Mouse (Mus musculus) thymus, adult 2 months (tissue): Measurements from ENCODE around the gene Sox6. TPM values are rescaled to one million over a fixed set of nuclear protein-coding genes. Genes with fewer than 3 reads are reported as not detected.
"Not testable (repeated sequence)": the region's sequence is repeated elsewhere in the genome, so short reads cannot be mapped to it uniquely, and the experiment has no call there.

Experiments
- DNase-seq: peaks from one replicate; pipeline ENCODE4 v3.0.0; 2021
- H3K27ac ChIP-seq: fragments of 200-500 bp; 2 replicates; pipeline ENCODE4 v1.5.1; 2012; ENCODE audit warnings: low read length, control low read depth; ENCODE audit not compliant: control insufficient read depth, insufficient read depth
- H3K27me3 ChIP-seq: fragments of 200-500 bp; 2 replicates; pipeline ENCODE4 v1.6.1; 2012; ENCODE audit warnings: mild to moderate bottlenecking, low read length, moderate library complexity, mixed read lengths; ENCODE audit not compliant: control insufficient read depth, insufficient read depth
- H3K36me3 ChIP-seq: fragments of 200-500 bp; 2 replicates; pipeline ENCODE4 v1.6.1; 2012; ENCODE audit warnings: mild to moderate bottlenecking, low read length, moderate library complexity; ENCODE audit not compliant: control insufficient read depth, insufficient read depth
- H3K4me1 ChIP-seq: fragments of 200-500 bp; replicated peaks from 2 replicates; pipeline ENCODE4 v1.6.1; 2012; ENCODE audit warnings: low read length; ENCODE audit not compliant: control insufficient read depth, insufficient read depth
- H3K4me3 ChIP-seq: fragments of 200-500 bp; 2 replicates; pipeline ENCODE4 v1.5.1; 2012; ENCODE audit warnings: mild to moderate bottlenecking, low read length, control low read depth, moderate library complexity; ENCODE audit not compliant: control insufficient read depth, insufficient read depth
- CTCF ChIP-seq: fragments of 200-500 bp; IDR thresholded peaks from 2 replicates; pipeline ENCODE4 v1.5.1; 2012; ENCODE audit warnings: mild to moderate bottlenecking, control low read depth, low read length, moderate library complexity, borderline replicate concordance; ENCODE audit not compliant: control insufficient read depth, poor library complexity, insufficient read depth; ENCODE audit errors: extremely low read depth
- POLR2A ChIP-seq: fragments of 200-500 bp; IDR thresholded peaks from 2 replicates; pipeline ENCODE4 v1.6.1; 2012; ENCODE audit warnings: mild to moderate bottlenecking, low read length, control low read depth, moderate library complexity; ENCODE audit not compliant: control insufficient read depth, poor library complexity, insufficient read depth; ENCODE audit errors: extremely low read depth
- WGBS: fragments of 180-500 bp; shearing (Covaris S2); methylation state at CpG from one replicate; pipeline ENCODE4 v1.1.7; 2018; 5-methylcytosine and 5-hydroxymethylcytosine counted together
- polyA plus RNA-seq: library from polyadenylated mRNA; depleted of rRNA; stranded (reverse); fragments of >200 nt; gene quantifications from 2 replicates; pipeline ENCODE4 v1.2.3, GENCODE M21; 2012; rRNA removed

Gene Sox6
- 1.1 and 2.1 TPM in 2 replicates for polyA plus RNA-seq

GRCm38 (mm10) chr7:116038511-116038910 lies at the start of gene Sox6:
Gene Sox6 (minus strand): TSS chr7:116038796.
- peaks cover 25% of the 10 kb centered on the region for H3K27me3 ChIP-seq
- no peak for TF ChIP-seq POLR2A
- TF ChIP-seq CTCF = no peak
- 11% methylated on average over 11 of the region's 11 CpGs for WGBS
- no peak within 1 kb of the TSS for H3K4me3 ChIP-seq
- H3K4me1 ChIP-seq = peaks cover 6% of the 10 kb centered on the region
- DNase-seq = no peak
- no peaks in the 10 kb centered on the region for H3K36me3 ChIP-seq
- no peak within 1 kb of the TSS for H3K27ac ChIP-seq

DNA sequence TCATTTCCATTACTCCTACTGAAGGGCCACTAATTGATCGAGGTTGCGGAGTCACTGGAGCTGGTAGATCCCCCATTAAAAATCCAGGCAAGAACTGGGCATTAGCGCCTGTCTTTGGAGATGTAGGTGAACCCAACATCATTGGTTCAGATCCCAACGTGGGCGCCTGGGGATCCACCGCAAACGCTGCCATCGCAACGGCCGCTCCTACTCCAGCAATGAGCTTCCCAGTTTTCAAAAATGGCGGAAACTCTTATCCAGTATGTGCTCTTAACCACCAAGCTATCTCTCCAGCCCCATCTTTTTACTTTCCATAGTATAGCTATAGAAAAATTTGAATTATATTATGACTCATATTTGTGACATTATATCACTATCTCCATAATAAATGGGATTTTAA lies 45.8 kb upstream of the Sox6 start, which contains the start of gene Gm4353:
TSS of gene Gm4353 (minus strand) at position 270 of the 400 bp plus-strand sequence.
- not testable (repeated sequence) for DNase-seq, H3K4me3 ChIP-seq, H3K27ac ChIP-seq, H3K36me3 ChIP-seq, H3K4me1 ChIP-seq, H3K27me3 ChIP-seq
- 99% methylated on average over 11 of the region's 11 CpGs for WGBS

- WGBS = 77% methylated on average over 1 of the region's 1 CpGs
- no peak overlapping the region for H3K4me3 ChIP-seq
- H3K27ac ChIP-seq = no peak overlapping the region
- no peaks in the 10 kb centered on the region for H3K36me3 ChIP-seq
- H3K27me3 ChIP-seq = no peaks in the 10 kb centered on the region
- no peak for DNase-seq
- no peaks in the 10 kb centered on the region for H3K4me1 ChIP-seq
- TF ChIP-seq POLR2A = no peak
- no peak for TF ChIP-seq CTCF
These were observed 22.1 kb upstream of the Sox6 start for GRCm38 (mm10) chr7:116060739-116061138.

- Histone ChIP-seq H3K27me3 (peaks cover 12% of the 10 kb centered on the region), H3K27ac (no peak overlapping the region), H3K36me3 (no peaks in the 10 kb centered on the region), H3K4me3 (no peak overlapping the region), H3K4me1 (peaks cover 4% of the 10 kb centered on the region)
- no peak for DNase-seq
- TF ChIP-seq POLR2A = no peak
- no peak for TF ChIP-seq CTCF
- 41% methylated on average over 15 of the region's 15 CpGs for WGBS
These were observed 1.9 kb upstream of the Sox6 start for GRCm38 (mm10) chr7:116040470-116041019.

DNA sequence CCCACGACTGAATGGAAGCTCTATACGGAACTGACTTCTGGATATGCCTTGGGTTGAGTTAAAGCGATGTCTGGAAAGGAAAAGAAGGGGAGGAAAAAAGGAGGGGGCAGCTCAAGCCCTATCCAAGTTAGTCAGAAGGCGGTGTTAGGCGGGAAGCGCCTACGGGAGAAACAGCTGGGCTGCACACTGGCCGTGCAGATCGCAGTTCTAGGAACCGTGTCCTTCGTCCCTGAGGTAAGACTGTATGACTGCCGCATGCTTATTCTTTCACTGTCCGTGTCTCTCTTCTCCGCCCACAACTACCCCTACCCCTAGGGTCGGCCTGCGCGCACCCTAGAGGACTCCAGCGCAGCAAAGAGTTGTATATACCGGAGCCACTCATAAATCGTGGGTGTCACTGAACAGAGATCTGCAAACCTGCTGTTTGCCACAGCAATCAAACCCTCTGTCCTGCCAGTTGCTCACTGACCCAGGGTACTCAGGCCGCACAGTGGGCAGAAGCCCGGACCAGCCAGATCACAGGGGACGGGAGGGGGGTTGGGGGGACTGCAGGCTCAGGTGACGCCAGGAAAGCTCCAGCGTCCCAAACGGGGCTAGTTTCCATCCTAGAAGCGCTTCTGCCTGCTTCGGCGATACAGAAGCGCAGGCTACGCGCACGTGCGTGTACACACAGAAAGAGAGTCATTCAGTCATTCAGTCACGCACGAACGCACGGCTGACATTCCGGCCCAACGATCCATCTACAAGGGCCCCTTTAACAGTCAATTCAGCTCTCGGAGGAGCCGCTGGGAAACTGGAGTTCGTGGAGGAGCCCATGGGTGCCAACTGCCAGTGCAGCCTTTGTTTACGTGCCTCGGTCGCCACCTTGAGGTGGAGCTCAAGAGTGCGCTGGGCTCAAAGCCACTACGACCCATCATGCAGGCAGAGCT lies 1.2 kb upstream of the Sox6 start:
- Histone ChIP-seq H3K36me3 (no peaks in the 10 kb centered on the region), H3K4me3 (peak overlapping the region; percentile 41), H3K4me1 (peaks cover 4% of the 10 kb centered on the region), H3K27ac (no peak overlapping the region), H3K27me3 (peaks cover 15% of the 10 kb centered on the region)
- peak; percentile 78 for DNase-seq
- TF ChIP-seq POLR2A (no peak), CTCF (peak; percentile 70; the same call in 1 of the 2 replicates)
- 2% methylated on average over 48 of the region's 48 CpGs for WGBS

DNA sequence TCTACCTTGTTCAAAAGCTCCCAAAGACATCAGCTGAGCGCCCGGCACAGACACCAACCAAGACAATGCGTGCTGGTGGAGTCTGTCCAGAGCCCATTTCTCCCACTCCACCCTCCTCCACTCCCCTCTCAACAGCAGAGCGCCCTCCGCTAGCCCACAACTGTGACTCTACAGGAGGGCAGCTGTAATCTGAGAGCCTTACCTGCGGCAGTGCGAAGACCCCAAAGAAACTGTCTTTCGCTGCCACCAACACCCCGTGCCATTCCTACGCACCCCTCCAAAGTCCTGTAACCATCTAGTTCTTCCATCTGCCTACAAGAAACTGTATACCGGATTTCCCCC lies 571 bp upstream of the Sox6 start, which contains the start of gene 1110004F10Rik:
TSS of gene 1110004F10Rik (plus strand) at position 202 of the 342 bp plus-strand sequence.
- DNase-seq = no peak
- H3K27me3 ChIP-seq = peaks cover 19% of the 10 kb centered on the region
- no peak within 1 kb of the TSS for H3K27ac ChIP-seq
- peaks cover 4% of the 10 kb centered on the region for H3K4me1 ChIP-seq
- WGBS = 8% methylated on average over 11 of the region's 11 CpGs
- H3K4me3 ChIP-seq = peak within 1 kb of the TSS; percentile 41
- no peak for TF ChIP-seq POLR2A
- no peak for TF ChIP-seq CTCF
- no peaks in the 10 kb centered on the region for H3K36me3 ChIP-seq

DNA sequence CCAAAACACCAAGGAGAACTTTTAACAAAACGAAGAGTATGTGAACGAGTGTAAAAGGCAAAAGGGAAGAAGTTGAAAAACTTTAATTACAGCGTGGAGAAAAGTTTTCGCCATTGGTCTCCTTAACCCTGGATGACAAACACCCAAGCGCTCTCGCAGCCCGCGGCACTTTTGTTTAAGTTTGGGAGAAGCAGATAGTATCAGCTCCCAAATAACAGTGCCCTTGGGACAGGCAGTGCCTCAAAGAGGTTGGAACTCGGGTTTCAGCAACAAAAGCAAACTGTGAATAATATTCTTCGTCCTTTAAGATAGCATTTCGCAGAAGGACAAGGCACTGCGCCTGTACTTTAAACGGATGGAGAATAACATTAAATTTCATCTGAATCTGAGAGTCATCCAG lies 572 bp downstream of the Sox6 start:
- 7% methylated on average over 13 of the region's 13 CpGs for WGBS
- DNase-seq = no peak
- H3K4me3 ChIP-seq = no peak overlapping the region
- H3K27ac ChIP-seq = no peak overlapping the region
- TF ChIP-seq POLR2A (no peak), CTCF (no peak)
- H3K36me3 ChIP-seq = no peaks in the 10 kb centered on the region
- peaks cover 6% of the 10 kb centered on the region for H3K4me1 ChIP-seq
- H3K27me3 ChIP-seq = peaks cover 26% of the 10 kb centered on the region
